Mouse (Mus musculus) thymus, postnatal 0 days (tissue): ENCODE data around the gene Abhd5. TPM values are rescaled to one million over a fixed set of nuclear protein-coding genes. Genes with fewer than 3 reads are reported as not detected.
A peak's percentile ranks its signal among the peaks of the same experiment; 100 is the strongest.
"Not testable (repeated sequence)": the region's sequence is repeated elsewhere in the genome, so short reads cannot be mapped to it uniquely, and the experiment has no call there.

ENCODE experiments used
- DNase-seq: peaks from one replicate; pipeline ENCODE4 v3.0.0-alpha.2; 2015; ENCODE audit warnings: low spot score
- polyA plus RNA-seq: library from polyadenylated mRNA; unstranded; fragments of >200 nt; fragmentation: Nextera tagmentation; extraction: Ambion mirVana; gene quantifications from 2 replicates; pipeline ENCODE4 v1.2.1, GENCODE M21; 2015

Abhd5 gene
- 9.6 and 10.5 TPM in 2 replicates for polyA plus RNA-seq

DNA sequence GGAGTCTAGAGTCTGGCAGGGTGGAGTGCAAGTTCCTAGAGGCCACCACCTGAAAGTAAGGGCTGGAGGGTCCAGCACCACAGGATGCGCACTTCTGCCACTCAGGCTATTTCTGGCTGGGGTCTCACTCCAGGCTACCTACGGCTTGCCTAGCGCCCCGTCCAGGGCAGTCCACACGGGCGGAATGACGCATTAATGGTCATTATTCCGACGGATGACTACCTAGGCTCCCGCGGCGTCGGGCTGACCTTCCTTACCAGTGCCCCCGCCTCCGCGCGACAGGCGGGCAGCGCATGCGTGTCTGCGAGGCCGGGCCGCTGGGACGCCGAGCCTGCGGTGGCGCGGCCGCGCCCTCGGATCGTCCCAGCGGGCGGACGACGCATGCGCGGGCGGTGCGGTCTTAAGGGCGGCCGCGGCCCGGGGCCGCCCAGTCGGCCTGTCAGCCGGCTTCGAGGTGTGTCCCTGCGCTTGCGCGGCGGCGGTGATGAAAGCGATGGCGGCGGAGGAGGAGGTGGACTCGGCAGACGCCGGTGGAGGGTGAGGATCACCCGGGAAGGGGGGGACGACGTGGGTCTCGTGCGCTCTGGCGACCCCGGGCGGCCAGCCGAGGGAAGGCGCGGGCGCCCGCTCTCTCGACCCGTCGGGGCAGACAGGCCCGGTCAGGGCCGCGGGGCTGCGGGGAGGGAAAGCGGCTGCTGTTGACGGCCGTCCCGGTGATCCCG lies at the start of gene Abhd5:
TSS of gene Abhd5 (plus strand) at position 306 of the 722 bp plus-strand sequence.
- peak; percentile 81 for DNase-seq

DNA sequence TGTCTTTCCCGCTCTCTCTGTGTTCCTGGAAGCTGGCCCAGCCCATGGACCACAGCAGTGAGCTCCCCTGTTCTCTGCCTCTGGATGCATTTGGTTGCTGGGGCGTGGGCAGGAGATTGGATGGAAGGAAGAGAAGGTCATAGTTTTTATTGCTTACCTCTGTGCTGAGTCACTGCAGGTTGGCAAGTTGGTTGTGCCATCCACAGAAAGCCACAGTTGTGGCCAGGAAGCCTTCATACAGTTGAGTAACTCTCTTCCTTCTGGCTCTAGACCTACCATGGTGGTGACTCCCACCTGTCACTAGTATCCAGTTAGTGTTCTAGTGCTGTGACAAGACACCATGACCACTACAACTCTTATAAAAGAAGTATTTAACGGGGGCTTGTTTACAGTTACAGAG lies 46.1 kb upstream of the Abhd5 start:
- DNase-seq, result no peak

DNA sequence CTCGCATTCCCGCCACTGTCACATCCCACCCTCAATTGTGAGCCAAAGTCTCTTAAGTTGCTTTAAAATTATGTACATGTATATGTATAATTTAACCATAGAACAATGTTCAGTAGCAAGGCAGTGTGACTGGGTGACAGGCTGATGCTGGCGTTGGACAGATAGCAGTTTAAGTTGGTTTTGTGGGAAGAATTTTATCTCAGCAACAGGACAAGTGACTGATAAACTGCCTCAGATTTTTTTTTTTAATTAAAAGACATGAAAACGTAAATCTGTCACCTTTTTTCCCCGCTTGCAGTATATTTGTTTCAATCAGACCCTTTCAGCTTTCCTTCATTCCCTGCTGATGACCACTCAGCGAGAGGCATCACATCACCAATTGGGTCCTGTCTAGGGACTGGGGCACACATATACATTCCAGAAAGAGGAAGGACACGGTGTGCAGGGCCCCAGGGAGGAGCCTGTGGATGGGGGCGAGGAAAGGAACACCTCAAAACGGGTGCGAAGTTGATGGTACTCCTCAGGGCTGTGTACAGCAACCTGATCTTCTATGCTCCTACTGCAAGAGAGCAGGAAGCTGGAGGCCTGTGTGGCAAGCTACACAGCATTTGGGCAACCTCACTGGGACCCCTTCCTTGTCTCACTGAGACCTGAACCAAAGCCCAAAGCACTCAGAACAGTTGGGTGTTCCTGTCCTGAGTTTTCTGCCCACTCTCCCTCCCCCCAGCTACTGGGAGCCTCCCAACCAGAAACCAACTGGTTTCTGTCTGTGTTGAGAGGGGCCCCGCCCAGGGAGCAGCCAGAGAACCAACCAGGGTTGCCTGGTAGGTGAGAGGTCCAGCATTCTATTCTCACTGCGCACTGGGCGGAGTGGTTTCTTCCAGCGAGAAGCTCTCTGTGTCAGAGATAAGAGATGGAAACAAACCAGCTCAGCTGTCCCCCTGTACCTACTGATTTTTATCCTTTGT lies 42.1 kb upstream of the Abhd5 start:
- no peak for DNase-seq

DNA sequence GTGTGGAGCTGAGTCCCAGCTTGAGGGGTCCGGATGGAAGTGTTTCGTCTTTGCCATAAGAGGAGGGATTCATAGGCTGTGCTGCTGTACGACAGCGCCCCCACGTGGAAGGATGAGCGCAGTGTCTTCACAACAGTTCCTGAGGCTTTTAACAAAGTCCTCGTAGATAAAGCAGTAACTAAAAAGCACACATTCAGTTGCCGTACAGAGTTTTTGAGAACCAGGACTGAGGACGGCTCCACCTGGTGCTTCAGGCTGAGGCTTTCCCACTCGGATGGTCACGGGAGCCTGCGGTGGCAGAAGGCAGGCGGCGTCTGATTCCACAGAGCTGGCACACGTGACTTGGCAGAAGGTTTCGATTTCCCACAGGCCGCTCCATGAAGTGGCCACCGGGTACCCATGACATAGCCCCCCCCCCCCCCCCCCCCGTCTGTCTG lies 40.8 kb upstream of the Abhd5 start:
- peak; percentile 89 for DNase-seq

DNA sequence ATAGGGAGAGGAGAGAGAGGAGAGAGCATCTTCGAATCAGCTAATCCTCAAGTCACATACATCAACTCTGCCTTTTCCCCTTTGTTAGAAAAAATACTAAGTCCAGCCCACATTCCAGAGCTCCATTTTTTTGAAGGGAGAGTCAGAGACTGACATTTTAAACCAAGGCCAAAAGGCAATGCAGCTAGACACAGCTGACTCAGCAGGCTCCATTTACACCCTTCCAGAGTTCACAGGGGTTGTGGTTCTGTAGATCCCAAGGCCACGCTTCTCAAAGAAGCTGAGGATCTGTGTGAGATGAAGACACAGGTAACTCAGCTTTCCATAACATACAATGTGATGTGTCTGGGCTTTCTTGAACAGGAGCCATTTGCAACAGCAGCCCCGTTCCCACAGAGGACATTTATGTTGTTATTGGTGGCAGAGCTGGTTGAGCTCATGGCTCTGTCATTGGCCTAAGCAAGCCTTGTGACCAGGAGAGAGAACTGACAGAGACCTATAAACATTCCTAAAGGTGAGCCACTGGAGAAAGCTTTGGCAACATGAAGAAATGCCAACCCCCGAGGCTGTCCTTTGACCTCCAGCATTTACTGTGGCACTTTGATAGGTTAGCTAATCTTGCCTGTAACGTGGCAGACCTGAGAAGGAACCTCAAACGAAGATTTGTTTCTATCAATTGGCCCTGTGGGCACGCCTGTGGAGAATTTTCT lies 40.2 kb upstream of the Abhd5 start:
- DNase-seq, result no peak

DNA sequence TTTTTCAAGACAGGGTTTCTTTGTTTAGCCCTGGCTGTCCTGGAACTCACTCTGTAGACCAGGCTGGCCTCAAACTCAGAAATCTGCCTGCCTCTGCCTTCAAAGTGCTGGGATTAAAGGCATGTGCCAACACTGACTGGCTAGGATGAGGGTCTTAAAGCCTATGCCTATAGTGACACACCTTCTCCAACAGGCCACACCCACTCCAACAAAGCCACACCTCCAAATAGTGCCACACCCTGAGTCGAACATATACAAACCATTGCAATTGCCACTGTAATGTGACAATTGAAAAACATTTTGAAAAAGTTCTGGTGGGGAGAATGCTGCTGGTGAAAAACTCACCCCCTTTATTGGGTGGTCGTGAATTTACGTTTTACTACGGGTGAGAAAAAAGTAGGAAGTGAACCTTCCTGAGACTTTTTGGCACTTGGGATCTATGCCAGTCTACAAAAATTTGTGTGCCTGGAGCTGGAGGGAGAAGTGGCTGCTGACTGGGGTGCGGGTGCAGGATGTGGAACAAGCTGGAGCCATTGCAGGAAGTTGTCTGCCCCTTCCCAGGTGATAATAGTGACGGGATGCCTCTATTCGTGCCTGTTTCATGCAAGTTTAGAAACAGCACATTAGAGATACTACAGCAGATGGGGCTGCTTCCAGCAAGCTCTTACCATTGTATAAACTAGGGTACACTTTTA lies 39.0 kb upstream of the Abhd5 start:
- no peak for DNase-seq

DNA sequence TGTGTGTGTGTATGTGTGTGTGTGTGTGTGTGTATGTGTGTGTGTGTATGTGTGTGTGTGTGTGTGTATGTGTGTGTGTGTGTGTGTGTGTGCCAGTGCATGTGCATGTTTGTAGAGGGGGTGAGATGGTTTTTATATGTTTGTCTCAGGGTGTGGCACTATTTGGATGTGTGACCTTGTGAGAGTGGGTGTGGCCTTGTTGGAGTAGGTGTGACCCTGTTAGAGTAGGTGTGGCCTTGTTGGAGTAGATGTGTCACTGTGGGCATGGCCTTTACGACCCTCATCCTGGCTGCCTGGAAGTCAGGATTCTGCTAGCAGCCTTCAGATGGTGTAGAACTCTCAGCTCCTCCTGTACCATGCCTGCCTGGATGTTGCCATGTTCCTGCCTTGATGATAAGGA lies 38.3 kb upstream of the Abhd5 start:
- not testable (repeated sequence) for DNase-seq

DNA sequence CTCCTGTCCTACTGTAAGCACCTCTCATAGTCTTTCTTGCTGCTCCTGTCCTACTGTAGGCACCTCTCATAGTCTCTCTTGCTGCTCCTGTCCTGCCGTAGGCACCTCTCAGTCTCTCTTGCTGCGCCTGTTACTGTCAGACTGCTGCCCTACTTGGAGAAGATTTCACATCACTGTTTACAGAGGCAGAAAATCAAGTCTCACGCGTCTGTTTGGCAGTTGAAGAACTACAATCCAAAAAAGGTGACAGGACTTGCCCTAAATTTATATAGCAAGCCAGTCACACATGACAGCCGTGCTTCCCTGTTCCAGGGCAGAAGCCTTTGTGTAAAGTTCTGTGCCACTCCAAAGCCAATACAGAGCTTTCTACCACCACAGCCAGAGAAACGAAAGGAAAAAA lies 37.0 kb upstream of the Abhd5 start:
- no peak for DNase-seq

DNA sequence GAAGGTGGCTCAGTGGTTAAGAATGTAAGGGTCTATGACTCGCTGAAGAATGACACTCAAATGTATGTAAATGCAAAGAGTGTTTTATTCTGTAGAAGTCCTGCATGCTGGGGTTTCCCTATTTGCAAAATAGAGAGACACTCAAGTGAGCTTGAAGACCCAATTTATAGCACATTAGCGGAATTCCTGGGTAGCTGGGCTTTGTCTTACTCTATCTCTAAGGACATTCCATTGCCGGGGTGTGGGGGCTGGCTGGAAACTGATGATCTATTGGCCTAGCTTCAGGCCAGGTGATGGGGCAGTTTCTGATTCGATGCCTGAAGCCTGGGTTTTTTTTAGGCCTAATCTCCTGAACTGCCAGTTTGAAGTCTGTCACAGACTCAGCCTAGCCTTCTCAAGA lies 36.5 kb upstream of the Abhd5 start:
- no peak for DNase-seq

DNA sequence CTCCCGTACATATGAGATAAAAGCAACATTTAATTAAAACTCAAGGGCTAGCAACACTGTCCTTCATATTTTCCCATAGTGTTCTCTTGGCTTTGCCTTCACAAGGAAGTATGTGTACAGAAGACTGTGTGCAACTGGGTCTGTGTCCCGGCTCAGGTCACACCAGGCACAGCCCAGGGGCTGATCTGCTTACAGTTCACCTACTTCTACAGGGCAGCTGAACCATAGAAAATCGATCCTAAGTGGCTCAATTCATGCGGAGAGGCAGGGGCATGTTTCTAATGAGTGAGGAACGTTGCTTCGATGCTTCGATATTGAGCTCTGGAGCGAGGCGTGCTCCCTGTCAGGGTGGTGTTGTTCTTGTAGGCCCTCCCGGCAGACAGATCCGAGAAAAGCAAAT lies 35.9 kb upstream of the Abhd5 start:
- DNase-seq, result no peak

DNA sequence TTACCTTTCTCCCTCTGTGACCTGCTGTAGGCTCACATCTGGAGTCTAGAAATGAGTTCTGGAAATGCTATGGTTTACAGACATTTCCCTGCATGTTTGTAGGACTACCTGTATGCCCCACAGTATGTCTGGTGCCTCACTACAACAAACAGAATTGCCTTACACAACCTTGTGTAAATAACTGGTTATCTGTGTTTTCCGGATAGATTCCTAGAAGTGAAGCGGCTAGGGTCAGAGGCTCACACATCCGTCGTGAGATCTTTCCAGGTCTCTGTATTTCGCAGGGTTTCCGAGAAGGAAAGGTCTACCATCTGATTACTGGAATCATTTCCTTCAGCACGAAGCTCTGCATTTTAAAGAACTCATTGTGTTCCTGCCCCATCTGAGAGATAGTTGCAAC lies 34.8 kb upstream of the Abhd5 start:
- no peak for DNase-seq

DNA sequence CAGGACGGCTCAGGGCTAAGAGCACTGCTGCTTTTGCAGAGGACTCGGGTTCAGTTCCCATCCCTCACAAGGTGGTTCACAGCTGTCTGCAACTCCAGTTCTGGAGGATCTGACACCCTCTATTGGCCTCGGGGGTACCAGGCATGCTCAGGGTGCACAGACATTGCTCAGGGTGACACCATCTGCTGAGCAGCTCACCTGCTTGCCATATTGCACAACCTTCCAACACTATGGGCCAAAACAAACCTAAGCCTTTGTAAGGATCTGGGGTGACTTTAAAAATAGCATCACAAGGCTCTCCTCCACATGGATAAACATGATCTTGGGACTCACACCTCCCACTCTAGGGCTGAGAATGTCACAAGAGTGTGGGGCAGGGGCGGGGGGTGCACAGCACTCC lies 30.8 kb upstream of the Abhd5 start:
- no peak for DNase-seq

DNA sequence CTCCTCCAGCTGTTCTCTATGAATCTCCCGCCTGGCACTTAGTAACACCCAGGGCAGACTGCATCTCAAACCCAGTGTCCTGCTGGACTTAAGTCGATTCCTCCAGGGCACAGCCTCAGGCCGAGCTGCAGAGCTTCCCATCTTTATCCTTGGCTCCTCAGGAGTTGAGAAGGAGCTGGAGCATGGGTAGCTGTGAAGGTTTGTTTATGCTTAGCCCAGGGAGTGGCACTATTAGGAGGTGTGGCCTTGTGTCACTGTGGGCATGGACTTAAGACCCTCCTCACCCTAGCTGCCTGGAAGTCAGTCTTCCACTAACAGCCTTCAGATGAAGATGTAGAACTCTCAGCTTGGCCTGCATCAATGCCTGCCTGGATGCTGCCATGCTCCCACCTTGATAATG lies 29.1 kb upstream of the Abhd5 start:
- no peak for DNase-seq

DNA sequence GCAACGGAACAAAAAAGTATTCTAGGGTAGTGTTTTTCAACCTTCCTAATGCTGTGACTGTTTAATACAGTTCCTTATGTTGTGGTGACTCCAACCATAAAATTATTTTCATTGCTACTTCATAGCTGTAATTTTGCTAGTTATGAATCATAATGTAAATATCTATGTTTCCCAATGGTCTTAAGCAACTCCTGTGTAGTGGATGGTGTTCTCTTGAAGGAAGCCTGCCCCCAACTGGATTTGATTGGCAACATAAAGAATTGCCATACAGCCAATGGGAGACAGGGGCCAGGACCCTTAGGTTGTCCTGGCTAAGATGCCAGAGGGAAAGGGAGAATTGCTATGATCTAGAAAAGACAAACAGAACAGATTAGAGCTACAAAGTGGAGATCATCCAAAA lies 25.4 kb upstream of the Abhd5 start:
- DNase-seq, result no peak

DNA sequence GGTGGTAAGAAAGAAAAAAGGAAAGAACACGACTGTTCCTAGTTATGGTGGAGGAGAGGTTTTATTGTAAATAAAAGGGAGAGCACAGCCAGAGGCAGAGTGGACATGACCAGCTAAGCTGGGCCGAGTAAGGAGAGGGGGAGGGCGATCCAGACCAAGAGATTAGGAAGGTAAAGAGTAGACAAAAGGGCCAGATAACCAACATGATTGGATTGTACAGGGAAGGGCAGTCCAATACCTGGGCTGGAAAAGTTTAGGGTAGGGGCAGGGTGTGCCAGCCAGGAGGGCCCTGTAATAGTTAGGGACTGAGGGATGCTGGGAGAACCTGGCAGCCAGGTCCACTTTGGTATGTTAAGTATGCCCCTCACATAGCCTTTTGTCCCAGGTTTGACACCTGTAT lies 23.2 kb upstream of the Abhd5 start:
- no peak for DNase-seq

DNA sequence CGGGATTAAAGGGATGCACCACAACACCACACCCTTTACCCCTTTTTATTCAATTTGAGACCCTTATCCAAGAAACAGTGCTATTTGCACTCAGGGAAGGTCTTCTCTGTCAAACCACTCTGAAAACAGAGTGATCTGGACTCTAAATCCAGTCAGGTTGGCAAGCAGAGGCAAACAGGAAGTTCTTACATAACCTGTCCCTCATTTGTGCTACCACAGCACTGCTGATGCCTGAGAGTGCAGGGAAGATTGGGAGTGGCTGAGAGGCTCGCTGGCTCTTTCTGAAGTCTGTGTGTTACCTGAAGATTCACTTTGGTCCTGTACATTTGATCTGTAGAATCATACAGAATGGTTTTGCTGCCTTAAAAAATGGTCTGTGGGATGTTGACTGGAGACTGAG lies 14.7 kb upstream of the Abhd5 start:
- DNase-seq, result no peak

DNA sequence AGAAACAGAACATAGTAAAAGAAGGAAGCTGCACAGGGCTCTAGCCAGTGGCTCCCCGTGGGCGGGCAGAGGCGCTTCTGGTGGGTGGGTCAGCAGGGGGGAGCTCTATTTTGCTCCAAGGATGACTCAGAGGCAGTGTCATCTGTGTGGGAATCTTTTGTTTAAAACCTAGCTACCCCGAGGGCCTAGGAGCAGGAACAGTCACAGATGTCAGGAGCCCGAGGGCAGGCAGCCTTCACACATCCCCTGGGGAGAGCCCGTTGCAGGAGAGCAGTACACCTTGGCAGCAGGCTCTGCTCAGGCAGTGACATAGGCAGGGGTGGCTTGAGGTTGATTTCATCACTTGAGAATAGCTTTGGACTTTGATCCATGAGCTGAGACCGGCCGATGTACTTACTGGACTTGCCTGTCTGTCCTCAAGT lies 13.9 kb upstream of the Abhd5 start:
- no peak for DNase-seq

DNA sequence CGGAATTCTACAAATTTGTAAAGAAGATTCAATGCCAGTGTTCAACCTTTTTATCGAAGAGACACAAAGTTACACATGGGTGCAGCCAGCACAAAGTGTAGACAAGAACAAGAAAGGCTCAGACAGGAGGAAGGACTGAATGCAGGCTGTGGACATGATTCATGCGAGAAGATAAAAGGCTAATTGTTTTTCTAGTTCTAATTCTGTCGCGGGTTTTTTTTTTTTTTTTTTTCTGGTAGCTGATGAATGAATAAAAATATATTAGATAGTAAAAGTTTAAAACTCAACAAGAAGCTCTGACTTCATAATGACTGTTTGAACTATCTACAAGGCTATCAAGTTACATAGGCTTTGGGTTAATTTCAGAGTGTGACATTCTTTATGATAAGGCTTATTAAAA lies 11.4 kb upstream of the Abhd5 start:
- DNase-seq, result no peak

DNA sequence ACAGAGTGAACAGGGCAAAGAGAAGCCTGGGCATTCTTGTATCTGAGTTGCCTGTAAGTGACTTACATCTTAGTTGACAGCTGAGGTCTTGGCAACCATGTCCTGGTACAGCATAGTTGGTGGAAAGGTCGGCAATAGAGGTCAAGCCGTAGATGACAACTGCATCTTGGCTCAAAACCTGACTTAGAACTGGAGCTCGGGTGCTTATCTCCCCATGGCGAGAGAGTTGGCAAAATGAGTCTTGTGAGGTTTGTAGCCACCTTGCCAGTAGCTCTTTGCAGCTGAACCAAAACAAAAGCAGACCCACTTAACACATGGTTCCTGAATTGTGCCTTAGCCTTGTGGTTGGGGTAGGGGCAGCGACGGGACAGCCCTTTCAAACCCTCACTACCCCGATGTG lies 8.0 kb upstream of the Abhd5 start:
- no peak for DNase-seq

DNA sequence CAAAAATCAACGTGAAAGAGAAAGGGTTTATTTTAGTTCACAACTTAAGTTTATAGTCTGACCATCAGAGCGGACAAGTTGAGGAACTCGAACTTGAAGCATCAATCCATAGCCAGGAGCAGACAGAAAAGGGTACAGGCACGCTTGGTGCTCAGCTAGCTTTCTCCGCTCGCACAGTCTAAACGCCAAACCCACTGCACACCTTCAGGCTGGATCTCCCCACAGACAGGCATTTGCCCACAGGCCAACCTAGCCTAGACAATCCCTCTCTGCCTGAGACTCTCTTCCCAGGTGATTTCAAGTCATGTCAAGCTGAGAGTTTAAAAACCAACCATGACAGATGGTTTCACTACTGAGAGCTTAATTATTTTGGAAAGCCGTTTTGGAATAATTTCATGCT lies 6.8 kb upstream of the Abhd5 start:
- no peak for DNase-seq

DNA sequence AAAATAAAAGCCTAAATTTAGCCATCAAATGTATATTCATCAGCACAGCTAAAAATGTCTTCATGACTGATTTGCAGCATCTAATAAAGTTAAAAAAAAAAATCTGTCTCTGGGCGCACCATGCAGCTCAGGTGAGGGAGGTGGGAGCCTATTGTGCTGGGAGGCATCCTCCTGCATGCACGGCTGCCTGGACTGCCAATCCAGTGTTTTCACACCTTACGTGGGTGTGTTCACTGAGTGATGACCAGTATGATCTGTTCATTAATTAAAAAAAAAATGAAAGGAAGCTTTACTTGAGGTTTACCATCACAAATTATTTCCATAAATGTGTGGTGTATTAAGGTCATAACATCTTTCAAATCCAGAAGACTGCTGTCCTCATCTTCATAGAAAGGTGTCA lies 6.1 kb upstream of the Abhd5 start:
- no peak for DNase-seq
